Mouse (Mus musculus): ENCODE measurements around the gene Zmym4. TPM values are rescaled to one million over a fixed set of nuclear protein-coding genes. Genes with fewer than 3 reads are reported as not detected.

The Zmym4 gene
- polyA plus RNA-seq, 1 experiment from 2014 or later: 28.0 TPM

- H3K9me3 ChIP-seq (replicated peaks): no peaks in the 10 kb centered on the region
- H3K4me1 ChIP-seq: no peaks in the 10 kb centered on the region
- no peaks in the 10 kb centered on the region for H3K27me3 ChIP-seq (ENCODE audit: low read depth, poor library complexity, severe bottlenecking)
- H3K27ac ChIP-seq: no peak overlapping the region
- WGBS: 21% methylated on average over 7 of the region's 7 CpGs
- peaks cover 66% of the 10 kb centered on the region for H3K36me3 ChIP-seq
- peak; percentile 89 for DNase-seq (ENCODE audit: low spot score)
- no peak overlapping the region for H3K4me3 ChIP-seq
Observed at GRCm38 (mm10) chr4:126839873-126840272, 128.1 kb downstream of the Zmym4 start.

GRCm38 (mm10) chr4:126838799-126839198 is 129.1 kb downstream of the Zmym4 start:
- DNase-seq (ENCODE audit: low spot score): no peak
- Histone ChIP-seq H3K27me3 (ENCODE audit: low read depth, poor library complexity, severe bottlenecking) (no peaks in the 10 kb centered on the region), H3K36me3 (peaks cover 66% of the 10 kb centered on the region), H3K9me3 (replicated peaks) (no peaks in the 10 kb centered on the region), H3K27ac (no peak overlapping the region), H3K4me1 (no peaks in the 10 kb centered on the region), H3K4me3 (no peak overlapping the region)
- WGBS: 86% methylated on average over 7 of the region's 7 CpGs

- Histone ChIP-seq H3K4me1 (no peaks in the 10 kb centered on the region), H3K4me3 (no peak overlapping the region), H3K9me3 (replicated peaks) (no peaks in the 10 kb centered on the region), H3K36me3 (peaks cover 41% of the 10 kb centered on the region), H3K27me3 (ENCODE audit: low read depth, poor library complexity, severe bottlenecking) (no peaks in the 10 kb centered on the region), H3K27ac (no peak overlapping the region)
- DNase-seq (ENCODE audit: low spot score): no peak
- 97% methylated on average over 5 of the region's 5 CpGs for whole genome bisulfite sequencing
Observed at GRCm38 (mm10) chr4:126831122-126831521, 136.8 kb downstream of the Zmym4 start.

DNA sequence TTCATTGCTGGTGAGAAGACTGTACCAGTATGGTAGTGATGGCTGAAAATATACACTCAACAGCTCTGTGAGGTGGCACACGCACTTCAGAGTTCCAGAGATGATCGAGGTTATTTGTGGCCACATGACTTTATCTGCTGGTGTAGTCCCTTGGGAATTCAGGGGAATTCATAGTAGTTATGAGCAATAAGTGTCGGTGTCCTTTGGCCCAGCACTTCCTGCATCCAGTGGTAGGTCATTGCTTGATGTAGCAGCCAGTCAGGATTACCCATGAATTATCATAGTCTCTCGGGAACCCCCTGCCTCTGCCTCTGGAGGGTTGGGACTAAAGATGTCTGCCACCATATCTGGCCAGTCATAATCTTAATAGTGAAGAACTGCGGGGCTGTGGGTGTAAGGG is 144.0 kb downstream of the Zmym4 start:
- Histone ChIP-seq H3K27ac (no peak overlapping the region), H3K27me3 (ENCODE audit: low read depth, poor library complexity, severe bottlenecking) (no peaks in the 10 kb centered on the region), H3K9me3 (replicated peaks) (no peaks in the 10 kb centered on the region), H3K4me3 (no peak overlapping the region), H3K36me3 (peaks cover 20% of the 10 kb centered on the region), H3K4me1 (no peaks in the 10 kb centered on the region)
- WGBS: 96% methylated on average over 5 of the region's 5 CpGs
- no peak for DNase-seq (ENCODE audit: low spot score)

DNA sequence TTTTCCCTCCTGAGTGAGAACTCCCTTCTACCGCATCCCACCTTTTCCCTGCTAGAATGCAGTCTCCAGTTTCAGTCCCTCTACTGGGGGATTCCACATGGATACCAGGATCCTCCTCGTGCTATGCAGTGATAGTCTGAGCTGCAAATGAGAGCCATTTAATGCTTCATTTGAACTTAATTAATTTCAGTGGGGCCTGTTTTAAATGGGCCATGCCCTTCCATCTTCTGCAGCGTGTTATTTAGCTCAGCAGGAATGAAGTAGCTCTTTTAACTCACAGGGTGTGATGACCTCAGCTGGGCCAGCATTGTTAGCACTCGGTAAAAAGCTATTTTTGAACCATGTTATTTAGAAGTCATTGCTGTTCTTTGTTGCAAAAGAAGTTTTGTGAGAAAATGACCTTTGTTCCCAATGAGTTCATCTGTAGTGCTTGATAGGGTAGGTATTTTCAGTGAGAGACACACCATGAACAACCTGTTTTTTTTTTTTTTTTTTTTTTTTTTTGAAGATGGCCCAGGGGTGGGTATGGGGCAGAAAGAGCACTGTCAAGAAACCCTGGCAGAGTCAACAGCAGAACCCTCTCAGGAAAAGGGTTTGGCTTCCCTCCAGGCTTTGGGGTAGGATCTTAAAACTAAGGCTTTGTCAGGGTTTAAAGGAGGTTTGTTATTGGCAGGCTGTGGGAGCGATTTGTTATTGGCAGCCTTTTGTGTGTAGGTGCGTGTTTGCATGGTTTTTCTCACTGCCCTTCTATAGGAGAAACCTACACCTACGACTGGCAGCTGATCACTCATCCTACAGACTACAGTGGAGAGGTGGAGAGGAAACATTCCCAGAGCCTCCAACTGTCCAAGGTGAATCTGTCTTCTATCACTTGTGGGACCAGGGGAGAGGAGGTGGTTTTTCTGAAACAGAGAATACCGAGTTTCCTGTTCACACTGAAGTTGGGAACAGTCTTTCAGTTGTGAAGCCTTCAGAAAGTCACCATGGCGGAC is 144.7 kb downstream of the Zmym4 start:
- Histone ChIP-seq H3K27ac (no peak overlapping the region), H3K4me1 (no peaks in the 10 kb centered on the region), H3K36me3 (peaks cover 23% of the 10 kb centered on the region), H3K27me3 (ENCODE audit: low read depth, poor library complexity, severe bottlenecking) (no peaks in the 10 kb centered on the region), H3K4me3 (no peak overlapping the region), H3K9me3 (replicated peaks) (no peaks in the 10 kb centered on the region)
- 78% methylated on average over 9 of the region's 9 CpGs for WGBS
- no peak for DNase-seq (ENCODE audit: low spot score)

- H3K27ac ChIP-seq: no peak overlapping the region
- H3K9me3 ChIP-seq (replicated peaks): no peaks in the 10 kb centered on the region
- H3K4me3 ChIP-seq: no peak overlapping the region
- no peaks in the 10 kb centered on the region for H3K27me3 ChIP-seq (ENCODE audit: low read depth, poor library complexity, severe bottlenecking)
- peaks cover 32% of the 10 kb centered on the region for H3K36me3 ChIP-seq
- no peak for DNase-seq (ENCODE audit: low spot score)
- no peaks in the 10 kb centered on the region for H3K4me1 ChIP-seq
- 82% methylated on average over 5 of the region's 5 CpGs for WGBS
Observed at GRCm38 (mm10) chr4:126814854-126815253, 153.1 kb downstream of the Zmym4 start.

DNA sequence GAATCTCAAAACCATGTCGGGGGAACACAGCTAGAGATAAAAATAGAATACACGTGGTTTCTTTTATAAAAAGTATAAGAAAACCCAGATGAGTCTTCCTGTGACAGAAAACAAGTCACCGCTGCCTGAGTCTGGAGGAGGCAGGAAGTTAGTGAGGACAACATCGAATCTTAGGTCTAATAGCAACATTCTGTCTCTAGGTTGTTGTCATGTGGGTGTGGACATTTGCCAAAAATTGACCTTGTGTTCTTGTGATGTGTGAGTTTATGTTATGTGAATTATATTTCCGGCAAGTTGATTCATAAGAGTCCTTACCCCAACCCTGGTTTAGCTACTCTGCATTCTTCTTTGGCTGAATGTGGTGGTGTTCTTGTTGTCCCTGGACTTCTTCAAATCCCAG is 154.7 kb downstream of the Zmym4 start:
- H3K27ac ChIP-seq: no peak overlapping the region
- WGBS: 96% methylated on average over 5 of the region's 5 CpGs
- peaks cover 32% of the 10 kb centered on the region for H3K36me3 ChIP-seq
- H3K4me3 ChIP-seq: no peak overlapping the region
- H3K4me1 ChIP-seq: no peaks in the 10 kb centered on the region
- no peaks in the 10 kb centered on the region for H3K9me3 ChIP-seq (replicated peaks)
- no peaks in the 10 kb centered on the region for H3K27me3 ChIP-seq (ENCODE audit: low read depth, poor library complexity, severe bottlenecking)
- no peak for DNase-seq (ENCODE audit: low spot score)

Other genes with a start within 250 kb of the Zmym4 start
- not detected in 2 replicates for gene Tfap2e, start 231.9 kb downstream of the Zmym4 start, polyA plus RNA-seq (2016; fragmentation: Nextera tagmentation; extraction: Ambion mirVana)
- 37.7 and 41.3 TPM in 2 replicates for gene Ncdn, start 214.7 kb downstream of the Zmym4 start, polyA plus RNA-seq (2016; fragmentation: Nextera tagmentation; extraction: Ambion mirVana)
- gene AU040320, start 214.6 kb downstream of the Zmym4 start, polyA plus RNA-seq (2016; fragmentation: Nextera tagmentation; extraction: Ambion mirVana): 18.7 and 19.8 TPM in 2 replicates
- gene Sfpq, start 53.2 kb upstream of the Zmym4 start, polyA plus RNA-seq (2016; fragmentation: Nextera tagmentation; extraction: Ambion mirVana): 114 and 122 TPM in 2 replicates
- 34.8 and 35.3 TPM in 2 replicates for gene Zmym1, start 93.0 kb upstream of the Zmym4 start, polyA plus RNA-seq (2016; fragmentation: Nextera tagmentation; extraction: Ambion mirVana)
- 18.4 and 23.2 TPM in 2 replicates for gene Zmym6, start 109.2 kb upstream of the Zmym4 start, polyA plus RNA-seq (2016; fragmentation: Nextera tagmentation; extraction: Ambion mirVana)
- 9.5 and 10.6 TPM in 2 replicates for gene Tmem35b, start 155.6 kb upstream of the Zmym4 start, polyA plus RNA-seq (2016; fragmentation: Nextera tagmentation; extraction: Ambion mirVana)
- gene Dlgap3, start 201.1 kb upstream of the Zmym4 start, polyA plus RNA-seq (2016; fragmentation: Nextera tagmentation; extraction: Ambion mirVana): 0.16 and 0.21 TPM in 2 replicates

Measured in limb, embryonic 10.5 days (tissue).